Mouse (Mus musculus) myocyte (in vitro differentiated cells): ENCODE data around the gene Gm43738.

Experiments
- MYOG ChIP-seq, 3 experiments: IDR thresholded peaks; one replicate each; pipeline ENCODE4 v1.6.1; 2011; ENCODE audit warnings: control low read depth in 2 of 3, low read depth in 2 of 3, mild to moderate bottlenecking in 2 of 3; ENCODE audit not compliant: insufficient read length in 2 of 3, control insufficient read depth in 1 of 3, insufficient read depth in 1 of 3
- POLR2A ChIP-seq: IDR thresholded peaks from one replicate; pipeline ENCODE4 v1.6.1; 2011; ENCODE audit warnings: low read depth, mild to moderate bottlenecking, control low read depth, moderate library complexity; ENCODE audit not compliant: insufficient read length
- POLR2AphosphoS2 ChIP-seq: IDR thresholded peaks from one replicate; pipeline ENCODE4 v1.6.1; 2011; ENCODE audit warnings: low read depth, control low read depth; ENCODE audit not compliant: insufficient read length
- TCF12 ChIP-seq: IDR thresholded peaks from one replicate; pipeline ENCODE4 v1.6.1; 2011; ENCODE audit warnings: mild to moderate bottlenecking, control low read depth; ENCODE audit not compliant: poor library complexity, insufficient read depth, severe bottlenecking
- USF1 ChIP-seq: IDR thresholded peaks from one replicate; pipeline ENCODE4 v1.6.1; 2011; ENCODE audit warnings: low read depth, mild to moderate bottlenecking, control low read depth, moderate library complexity

GRCm38 (mm10) chr3:89091811-89092508 lies 8.9 kb downstream of the Gm43738 start:
- no peak for TF ChIP-seq MYOG (IDR thresholded peaks at IDR 0.05; ENCODE audit: control insufficient read depth in 1 of 3, insufficient read depth in 1 of 3, insufficient read length in 2 of 3, low read depth in 2 of 3)
- TF ChIP-seq USF1, result no peak
- no peak for TF ChIP-seq POLR2A
- no peak for TF ChIP-seq POLR2AphosphoS2
- no peak for TF ChIP-seq TCF12
